Mouse (Mus musculus) cerebellum, adult 8-10 months (tissue): ENCODE measurements around the gene Fam118b.
A peak's percentile ranks its signal among the peaks of the same experiment; 100 is the strongest.

ENCODE experiments used
- DNase-seq: peaks from one replicate; pipeline ENCODE4 v3.0.0; 2022

Fam118b gene

DNA sequence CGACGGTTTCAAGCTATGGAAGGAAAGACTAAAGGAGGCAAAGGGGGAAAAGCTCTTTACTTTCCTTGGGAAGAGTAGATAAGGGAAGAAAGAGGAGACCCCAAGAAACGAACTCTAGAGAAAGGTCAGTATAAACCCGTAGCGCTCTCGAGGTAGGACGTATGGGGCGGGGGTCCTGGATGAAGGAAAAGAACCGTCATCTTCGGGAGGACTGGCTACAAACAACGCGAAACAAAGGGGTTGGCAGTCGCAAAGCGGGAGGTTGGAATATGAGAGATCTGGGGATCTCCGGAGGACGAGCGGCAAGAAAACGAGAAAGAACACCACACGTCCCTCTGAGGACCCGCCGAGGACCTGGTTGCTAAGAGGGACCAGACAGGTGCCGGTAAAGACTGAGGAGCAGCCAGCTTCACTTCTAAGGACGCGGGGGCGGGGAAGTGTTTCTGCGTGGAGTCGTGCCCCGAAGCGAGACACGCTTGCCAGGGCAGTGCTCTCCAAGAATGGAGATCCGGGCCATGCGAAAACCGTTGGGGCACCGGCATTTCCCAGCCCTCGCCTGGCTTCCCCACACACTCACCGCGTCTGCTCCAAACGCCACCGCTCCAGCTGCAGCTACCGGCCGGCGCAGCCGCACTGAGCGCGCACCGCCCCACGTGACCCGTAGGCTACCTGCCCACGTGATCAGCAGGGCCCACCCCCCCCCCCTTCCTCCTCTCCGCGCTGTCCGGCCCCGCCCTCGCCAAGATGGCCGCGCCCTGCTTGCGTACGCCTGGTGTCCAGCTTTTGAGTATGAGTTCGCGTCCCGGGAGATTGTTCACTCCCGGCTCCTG lies at the start of gene Fam118b, which contains the start of gene Rpusd4:
Gene Fam118b, minus strand, starts transcription at position 660 of the 830 bp plus-strand sequence.
Gene Rpusd4, plus strand, starts transcription at position 720 of the 830 bp plus-strand sequence.
- DNase-seq: peak; percentile 91

DNA sequence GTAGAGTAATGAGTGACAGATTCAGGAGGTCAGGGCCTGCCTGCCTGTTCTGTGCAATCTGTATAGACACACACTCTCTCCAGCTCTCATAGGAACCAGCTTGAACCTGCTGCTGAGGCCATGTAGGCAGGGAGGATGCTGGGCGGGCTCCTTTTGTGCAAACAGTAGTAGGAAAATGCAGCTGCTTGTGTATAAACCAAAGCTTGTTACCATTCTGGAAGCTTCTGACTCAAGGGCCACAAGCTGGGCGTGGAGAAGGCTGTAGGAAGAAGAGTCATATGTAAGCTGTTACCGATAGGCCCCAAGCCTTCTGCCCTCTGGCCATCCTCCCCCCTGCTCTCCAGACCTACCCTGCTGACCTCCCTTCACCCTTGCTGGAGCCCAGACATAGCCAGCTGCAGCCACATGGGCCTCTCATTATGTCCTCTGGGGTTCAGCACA lies 49.2 kb upstream of the Fam118b start:
- no peak for DNase-seq

DNA sequence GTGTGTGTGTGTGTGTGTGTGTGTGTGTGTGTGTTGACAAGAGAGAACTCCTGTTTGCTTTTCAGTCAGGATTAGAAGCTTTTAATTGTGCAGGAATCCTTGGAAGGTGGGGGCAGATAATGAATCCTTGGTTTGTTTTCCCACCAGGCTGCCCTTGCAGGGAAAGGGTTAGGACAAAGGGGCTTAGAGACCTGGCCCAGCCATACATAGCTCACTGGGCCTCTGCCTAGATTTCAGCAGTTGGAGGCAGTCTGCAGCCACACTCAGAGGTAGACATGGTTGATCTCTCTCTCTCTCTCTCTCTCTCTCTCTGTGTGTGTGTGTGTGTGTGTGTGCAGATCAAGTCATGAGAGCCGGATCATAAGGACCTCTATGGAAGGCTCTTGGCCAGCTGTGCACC lies 46.6 kb upstream of the Fam118b start:
- no peak for DNase-seq

GRCm38 (mm10) chr9:35313601-35314000 lies 46.0 kb upstream of the Fam118b start:
- no peak for DNase-seq

DNA sequence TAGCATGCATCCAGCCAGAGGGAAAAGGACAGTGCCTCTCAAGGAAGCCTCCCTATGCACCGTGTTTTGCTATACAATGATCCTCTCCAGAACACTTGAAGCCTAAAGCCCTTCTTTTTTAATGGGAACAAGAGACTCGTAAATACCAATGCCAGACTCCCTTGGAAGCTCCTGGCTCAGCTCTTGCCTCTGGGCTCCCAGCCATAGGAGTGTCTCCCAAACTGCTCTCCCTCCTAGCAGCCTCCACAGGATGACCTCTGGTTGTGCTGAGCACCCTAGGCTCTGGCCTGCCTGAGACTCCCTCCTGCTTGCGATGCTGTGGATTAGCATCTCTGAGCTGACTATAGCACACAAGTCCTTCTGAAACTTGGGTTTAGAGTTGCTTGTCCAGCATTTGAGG lies 44.9 kb upstream of the Fam118b start:
- peak; percentile 70 for DNase-seq

- no peak for DNase-seq
Observed at GRCm38 (mm10) chr9:35310377-35310776, 42.8 kb upstream of the Fam118b start.

DNA sequence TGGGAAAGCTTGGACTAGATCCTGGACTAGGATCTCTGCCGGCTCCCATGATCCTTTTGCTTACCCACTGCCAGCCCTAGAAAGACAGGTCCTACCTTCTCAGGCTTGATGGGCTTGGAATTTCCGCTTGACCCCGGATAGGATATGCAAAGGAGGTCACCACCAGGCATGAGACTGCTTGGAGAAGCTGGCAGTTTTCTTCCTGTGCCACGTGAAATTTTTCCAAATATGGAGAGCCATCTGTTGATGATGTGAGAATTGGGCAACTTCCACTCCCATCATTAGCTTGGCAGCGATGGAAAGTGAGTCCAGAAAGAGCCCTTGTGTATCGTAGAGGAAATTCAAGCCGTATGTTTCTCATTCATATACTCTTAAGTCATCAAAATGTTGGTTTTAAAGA lies 39.9 kb upstream of the Fam118b start:
- DNase-seq: peak; percentile 67

GRCm38 (mm10) chr9:35302172-35302571 lies 34.6 kb upstream of the Fam118b start:
- DNase-seq: no peak

- no peak for DNase-seq
Observed at GRCm38 (mm10) chr9:35297791-35298190, 30.2 kb upstream of the Fam118b start.

DNA sequence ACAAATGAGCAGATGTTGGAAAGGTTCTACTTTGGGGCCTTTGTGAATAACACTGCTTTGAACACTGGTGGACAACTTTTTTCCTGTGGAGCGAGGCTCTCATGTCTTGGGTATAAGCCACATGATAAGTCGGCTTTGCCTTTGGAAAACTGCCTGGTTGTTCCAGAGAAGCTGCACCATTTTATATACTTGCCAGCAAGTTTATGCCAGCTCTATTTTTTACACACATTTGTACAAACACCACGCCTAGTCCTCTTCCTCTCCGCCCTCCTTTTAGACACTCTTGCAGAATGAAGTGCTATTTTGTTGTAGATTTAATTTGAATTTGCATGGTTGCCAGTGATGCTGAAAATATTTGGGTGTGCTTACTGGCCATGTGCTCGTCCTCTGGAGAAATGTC lies 25.9 kb upstream of the Fam118b start:
- no peak for DNase-seq

GRCm38 (mm10) chr9:35290916-35291315 lies 23.3 kb upstream of the Fam118b start:
- no peak for DNase-seq

DNA sequence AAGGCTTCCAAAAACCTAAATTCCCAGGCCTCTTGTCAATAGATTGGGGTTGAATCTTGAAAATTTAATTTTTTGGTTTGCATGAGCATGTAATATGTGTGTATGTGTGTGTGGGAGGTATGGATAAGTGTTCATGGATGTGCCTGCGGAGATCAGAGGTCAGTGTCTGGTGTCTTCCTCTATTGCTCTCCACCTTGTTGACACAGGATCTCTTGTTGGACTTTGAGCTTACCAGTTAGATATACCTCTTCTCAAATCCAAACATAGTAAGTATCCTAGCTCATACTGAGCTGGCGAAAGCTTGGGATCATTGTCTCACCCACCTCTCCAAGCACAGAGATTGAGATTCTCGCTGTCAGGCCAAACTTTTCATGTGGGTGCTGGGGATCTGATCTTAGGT lies 22.8 kb upstream of the Fam118b start:
- no peak for DNase-seq

DNA sequence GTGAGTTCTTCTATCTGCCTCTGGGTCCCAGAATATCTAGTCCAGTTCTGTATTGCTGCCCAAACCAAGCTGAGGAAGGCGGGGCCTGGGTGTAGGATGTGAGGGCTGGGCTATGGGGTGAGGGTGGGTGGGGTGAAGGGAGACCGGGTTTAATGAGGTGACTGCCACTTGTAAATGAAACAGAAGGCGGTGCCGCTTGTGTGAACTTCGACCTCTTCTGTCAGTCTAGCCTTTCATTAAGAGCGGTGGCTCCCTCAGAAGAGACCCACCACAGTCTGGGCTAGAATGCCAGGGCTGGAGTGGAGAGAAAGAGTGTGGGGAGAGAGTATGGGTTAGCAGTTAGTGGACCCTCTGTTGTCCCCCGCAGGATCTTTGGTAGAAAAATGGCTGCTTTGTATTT lies 22.4 kb upstream of the Fam118b start:
- DNase-seq: no peak

DNA sequence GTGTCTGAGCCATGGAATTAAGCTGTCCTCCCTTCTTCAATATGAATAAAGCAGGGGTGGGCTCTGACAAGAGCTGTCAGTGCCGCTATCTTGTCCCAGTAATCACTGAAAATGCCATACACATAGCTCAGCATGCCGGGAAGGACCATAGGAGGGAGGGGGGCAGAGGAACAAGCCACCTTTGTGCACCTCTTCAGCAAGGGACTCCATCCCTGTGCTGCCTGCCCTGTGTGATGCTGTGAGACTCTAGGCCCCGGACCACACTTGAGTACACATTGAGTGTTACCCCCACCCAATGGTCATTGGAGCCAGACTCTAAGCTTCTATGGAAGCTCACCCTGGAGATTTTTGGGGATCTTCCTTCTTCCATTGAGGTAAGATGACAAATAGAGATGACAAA lies 18.7 kb upstream of the Fam118b start:
- DNase-seq: no peak

DNA sequence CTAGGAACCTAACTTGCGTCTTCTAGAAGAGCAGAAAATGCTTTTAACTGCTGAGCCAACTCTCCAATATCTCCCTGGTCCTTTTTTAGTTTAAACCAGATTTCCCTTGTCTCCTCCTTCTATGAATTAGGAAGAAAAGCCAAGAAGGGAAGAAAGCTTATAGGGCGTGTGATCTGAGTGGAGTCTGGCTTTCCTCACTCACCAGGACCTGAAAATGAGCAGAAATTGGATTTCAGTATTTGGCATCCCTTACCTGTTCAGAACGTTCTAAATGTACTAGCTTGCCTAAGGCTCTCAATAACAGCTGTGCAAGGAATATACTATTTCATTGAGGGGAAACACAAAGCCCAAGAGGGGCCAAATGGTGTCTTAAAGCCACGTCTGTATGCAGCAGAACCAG lies 16.7 kb upstream of the Fam118b start:
- no peak for DNase-seq

DNA sequence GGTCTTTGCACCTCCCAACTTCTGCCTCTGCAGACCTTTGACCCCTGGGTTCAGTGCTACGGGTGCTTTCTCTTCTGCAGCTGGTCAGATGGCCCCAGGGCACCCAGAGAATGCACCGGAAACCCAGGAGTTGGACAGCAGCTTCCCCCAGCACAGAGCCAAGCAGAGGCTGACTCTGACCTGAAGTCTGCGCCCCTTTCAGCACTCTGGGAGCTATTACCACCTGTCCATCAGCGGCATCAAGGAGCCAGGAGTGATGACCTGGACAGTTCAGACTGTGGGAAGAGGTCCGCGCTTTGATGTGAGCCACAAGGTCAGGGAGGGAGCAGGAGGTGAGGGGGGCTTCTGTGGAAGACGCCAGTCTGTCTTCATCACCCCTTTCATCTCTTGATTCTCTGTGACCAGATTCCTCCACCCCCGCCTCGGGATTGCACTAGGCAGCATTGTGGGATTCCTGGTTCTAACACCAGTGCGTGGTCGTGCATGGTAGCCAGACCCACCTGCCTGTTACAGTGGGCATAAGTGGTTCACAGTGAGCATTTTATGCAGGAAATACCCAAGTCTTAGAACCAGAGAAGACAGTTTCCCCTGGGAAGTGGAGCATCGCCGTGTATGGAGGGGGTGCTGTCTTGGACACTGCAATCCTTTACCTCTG lies 15.9 kb upstream of the Fam118b start:
- peak; percentile 19 for DNase-seq

GRCm38 (mm10) chr9:35282851-35283200 lies 15.2 kb upstream of the Fam118b start:
- no peak for DNase-seq

DNA sequence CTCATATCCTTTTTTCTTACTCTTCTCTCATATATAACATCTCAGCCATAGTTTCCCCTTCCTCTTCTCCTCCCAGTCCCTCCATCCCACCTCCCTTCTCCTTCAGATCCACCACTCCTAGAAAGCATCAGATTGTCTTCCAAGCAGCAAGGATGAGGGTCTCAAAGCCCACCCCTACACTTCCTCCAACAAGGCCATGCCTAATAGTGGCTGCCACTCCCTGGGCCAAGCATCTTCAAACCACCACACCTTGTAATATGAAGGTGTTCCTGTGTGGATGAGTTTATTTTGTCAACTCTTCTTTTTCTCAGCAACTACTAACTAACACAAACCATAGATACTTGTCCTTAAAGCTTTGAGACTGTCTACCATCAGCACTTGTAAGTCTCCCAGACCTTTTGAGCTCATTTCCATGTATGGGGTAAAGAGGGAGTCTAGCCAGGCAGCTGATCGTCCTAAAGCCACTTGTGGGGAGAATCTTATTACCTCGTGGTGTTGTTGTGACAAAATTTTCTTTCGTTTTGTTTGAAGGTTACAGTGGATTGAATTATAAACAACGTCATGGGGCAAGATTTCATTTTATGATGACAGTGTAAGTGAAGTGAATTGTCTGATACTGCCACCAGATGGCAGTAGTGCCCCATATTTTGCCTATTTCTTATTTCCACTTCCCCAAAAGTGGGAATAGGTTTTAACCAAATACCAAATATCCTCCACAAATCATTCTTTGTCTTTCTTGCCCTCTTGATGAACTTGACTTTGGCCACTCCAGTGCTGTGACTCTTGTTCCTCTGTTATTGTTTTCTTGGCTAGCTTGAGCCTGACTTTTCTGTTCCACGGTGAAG lies 14.6 kb upstream of the Fam118b start:
- DNase-seq: peak; percentile 74

GRCm38 (mm10) chr9:35278451-35278850 lies 10.8 kb upstream of the Fam118b start:
- DNase-seq: no peak

- no peak for DNase-seq
Observed at GRCm38 (mm10) chr9:35277855-35278365, 10.3 kb upstream of the Fam118b start.

DNA sequence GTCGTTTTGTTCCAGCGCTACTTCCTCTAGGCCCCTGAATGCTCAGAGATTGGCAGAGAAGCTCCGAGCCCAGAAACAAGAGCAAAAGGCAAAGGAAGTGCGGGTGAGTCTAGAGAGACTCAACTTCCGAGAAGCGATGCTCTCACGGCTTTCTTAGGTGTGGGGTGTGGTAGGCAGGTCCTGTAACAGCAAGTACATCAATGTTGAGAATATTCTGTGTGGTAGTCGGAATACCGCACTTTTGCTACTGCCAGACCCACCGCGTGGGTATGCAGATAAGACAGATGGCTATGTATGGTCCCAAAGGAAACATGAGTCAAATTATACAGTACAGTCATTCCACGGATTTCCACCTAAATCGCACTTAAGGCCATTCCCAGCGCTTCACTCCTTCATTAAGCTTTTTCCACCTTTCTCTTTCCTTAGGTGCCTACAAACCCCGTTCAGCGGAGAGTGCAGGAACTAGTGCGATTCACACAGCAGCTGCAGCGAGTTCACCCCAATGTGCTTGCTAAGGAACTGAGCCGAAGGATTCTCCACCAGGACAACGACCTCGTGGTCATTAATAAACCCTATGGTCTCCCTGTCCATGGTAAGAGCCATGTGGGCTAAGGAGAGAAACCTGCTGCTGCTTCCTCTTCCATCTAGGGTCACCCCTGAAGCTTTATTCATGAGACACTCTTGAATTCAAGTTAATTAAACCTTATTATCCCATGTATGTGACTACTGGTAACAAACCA lies 541 bp upstream of the Fam118b start:
- DNase-seq: no peak

GRCm38 (mm10) chr9:35264509-35264908 lies 3.1 kb downstream of the Fam118b start:
- DNase-seq: no peak
